Mouse (Mus musculus) ES-Bruce4 (cell line): ENCODE data around the gene P2ry2.

Source experiments
- CTCF ChIP-seq: IDR thresholded peaks from one replicate; pipeline ENCODE4 v1.8.1; 2011; ENCODE audit warnings: low read depth, low read length
- EP300 ChIP-seq: IDR thresholded peaks from 2 replicates; pipeline ENCODE4 v1.6.1; 2011; ENCODE audit warnings: low read depth, low read length; ENCODE audit not compliant: insufficient read depth
- POLR2A ChIP-seq: IDR thresholded peaks from one replicate; pipeline ENCODE4 v1.8.1; 2011; ENCODE audit warnings: low read length; ENCODE audit not compliant: insufficient read depth

DNA sequence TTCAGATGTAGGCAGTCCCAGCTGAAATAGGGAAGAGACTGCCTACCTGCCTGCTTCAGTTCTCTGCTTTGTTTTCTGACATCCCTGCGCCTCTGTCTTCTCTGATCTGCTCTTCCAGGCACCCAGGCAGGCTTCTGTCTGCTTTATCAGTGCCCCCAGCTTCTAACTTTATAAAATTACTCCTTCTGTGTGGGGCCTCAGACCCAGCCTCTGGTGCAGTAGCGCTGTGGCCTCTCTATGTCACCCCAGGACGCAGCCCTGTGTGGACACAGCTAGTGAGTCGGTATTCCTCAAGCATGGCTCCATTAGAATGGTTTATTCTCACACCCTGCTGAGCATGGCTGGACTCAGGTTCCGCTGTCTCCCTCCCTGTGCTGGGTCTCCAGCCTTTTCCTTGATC, 62.6 kb downstream of the P2ry2 start:
- TF ChIP-seq POLR2A (no peak), CTCF (no peak), EP300 (no peak)
